Mouse (Mus musculus): ENCODE results near the gene Arhgap31.

GRCm38 (mm10) chr16:38677171-38677570 lies 35.9 kb downstream of the Arhgap31 start:
- TF ChIP-seq GATA1 (IDR thresholded peaks at IDR 0.05; ENCODE audit: borderline replicate concordance, low read length) (no peak), FLI1 (IDR thresholded peaks at IDR 0.05; ENCODE audit: low read length) (no peak)

Measured in megakaryocyte, embryonic 14.5 days (primary cell).